Mouse (Mus musculus): ENCODE data around the gene Gm20388. TPM values are rescaled to one million over a fixed set of nuclear protein-coding genes. Genes with fewer than 3 reads are reported as not detected.
A peak's percentile ranks its signal among the peaks of the same experiment; 100 is the strongest.

Gene Gm20388
- total and polyA plus RNA-seq, 2 experiments from 2014 or later = 17.3 TPM; not detected in 1

DNA sequence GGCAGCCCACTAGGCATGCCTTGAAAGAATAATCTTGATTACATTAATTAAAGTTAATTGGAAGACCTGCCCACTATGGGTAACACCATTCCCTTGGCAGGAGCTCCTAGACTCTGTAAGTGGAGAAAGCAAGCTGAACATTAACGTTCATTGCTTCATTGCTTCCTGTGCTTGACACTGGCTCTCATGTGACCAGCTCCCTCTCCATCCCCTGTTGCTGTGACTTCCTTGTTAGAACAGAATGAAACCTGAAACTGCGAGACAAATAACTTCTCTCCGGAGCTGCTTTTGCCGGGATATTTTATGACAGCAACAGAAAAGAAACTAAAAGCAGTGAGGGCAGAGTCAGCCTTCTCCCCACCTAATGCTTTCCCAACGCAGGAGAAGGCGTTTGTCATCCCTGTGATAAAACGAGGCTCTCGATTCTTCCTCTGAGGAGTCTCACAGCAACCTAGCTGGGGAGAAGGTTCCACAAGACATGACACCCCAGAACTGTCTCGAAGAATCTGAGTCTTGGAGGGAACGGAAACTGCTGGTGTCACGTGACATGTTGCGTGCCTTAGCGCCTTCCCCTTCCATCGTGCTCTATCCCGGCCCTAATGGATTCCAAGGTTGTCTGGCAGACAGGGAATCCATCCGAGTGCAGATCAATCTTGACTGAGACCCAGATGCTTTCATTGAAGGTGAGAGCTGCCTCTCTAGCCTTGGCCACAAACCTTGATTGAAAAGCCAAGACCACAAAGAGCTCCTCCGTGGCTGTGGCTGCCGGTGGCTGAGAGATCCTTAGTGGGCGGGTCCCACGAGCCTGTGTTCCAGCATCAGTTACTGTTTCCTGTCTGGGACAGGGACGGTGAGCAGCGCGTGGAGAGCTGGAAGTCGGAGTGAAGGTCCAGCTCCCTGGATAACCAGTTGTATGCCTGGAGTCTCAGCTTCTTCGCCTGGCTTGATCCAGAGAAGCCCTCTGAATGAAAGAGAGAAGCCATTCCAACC lies 2654.0 kb downstream of the Gm20388 start:
- no peaks in the 10 kb centered on the region for H3K36me3 ChIP-seq (replicated peaks; ENCODE audit: control insufficient read depth, insufficient read depth, low read length)
- no peak overlapping the region for H3K9ac ChIP-seq (replicated peaks; ENCODE audit: low read depth, low read length)
- no peak overlapping the region for H3K4me2 ChIP-seq (ENCODE audit: low read depth, low read length)
- TF ChIP-seq EP300 (IDR thresholded peaks at IDR 0.05; ENCODE audit: low read depth) = no peak
- TF ChIP-seq CTCF (IDR thresholded peaks at IDR 0.05; ENCODE audit: low read depth) = no peak
- WGBS = 78% methylated on average over 25 of the region's 25 CpGs
- H3K4me3 ChIP-seq (ENCODE audit: low read depth, low read length) = no peak overlapping the region
- DNase-seq (ENCODE audit: low spot score) (no peak), ATAC-seq (ENCODE audit: insufficient read depth, low read depth) (no peak)
- no peaks in the 10 kb centered on the region for H3K9me3 ChIP-seq (replicated peaks; ENCODE audit: control insufficient read depth, low read length)
- H3K4me1 ChIP-seq (ENCODE audit: control insufficient read depth, insufficient read depth) = peaks cover 20% of the 10 kb centered on the region
- H3K27me3 ChIP-seq (ENCODE audit: control insufficient read depth, insufficient read depth, low read length) = no peaks in the 10 kb centered on the region
- H3K27ac ChIP-seq (ENCODE audit: low read depth) = no peak overlapping the region

DNA sequence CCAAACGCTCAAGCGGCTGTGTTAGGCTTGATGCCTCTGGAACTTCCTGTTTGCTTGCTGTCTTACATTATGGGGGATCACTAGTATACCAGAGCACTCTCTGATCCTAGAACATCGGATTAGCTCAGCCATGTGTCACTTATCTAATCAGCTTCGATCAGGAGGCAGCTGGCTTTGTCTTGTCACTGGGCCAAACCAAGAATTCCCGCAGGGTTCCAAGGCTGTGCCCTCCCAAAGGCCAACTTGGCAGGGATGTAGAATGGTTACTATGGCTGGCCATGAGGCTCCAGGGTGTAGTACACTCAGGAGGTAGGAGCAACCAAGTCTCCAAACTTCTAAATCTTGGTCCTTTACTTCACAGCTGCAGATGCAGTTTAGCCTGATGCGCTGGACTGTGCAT lies 2656.1 kb downstream of the Gm20388 start:
- ATAC-seq (ENCODE audit: insufficient read depth, low read depth) (no peak), DNase-seq (ENCODE audit: low spot score) (no peak)
- no peaks in the 10 kb centered on the region for H3K9me3 ChIP-seq (replicated peaks; ENCODE audit: control insufficient read depth, low read length)
- peak overlapping the region; percentile 67; the same call in 1 of the 2 replicates for H3K9ac ChIP-seq (replicated peaks; ENCODE audit: low read depth, low read length)
- peaks cover 18% of the 10 kb centered on the region for H3K36me3 ChIP-seq (replicated peaks; ENCODE audit: control insufficient read depth, insufficient read depth, low read length)
- H3K4me1 ChIP-seq (ENCODE audit: control insufficient read depth, insufficient read depth) = peaks cover 20% of the 10 kb centered on the region
- H3K4me3 ChIP-seq (ENCODE audit: low read depth, low read length) = peak overlapping the region; percentile 57
- H3K27me3 ChIP-seq (ENCODE audit: control insufficient read depth, insufficient read depth, low read length) = no peaks in the 10 kb centered on the region
- TF ChIP-seq EP300 (IDR thresholded peaks at IDR 0.05; ENCODE audit: low read depth) (no peak), CTCF (IDR thresholded peaks at IDR 0.05; ENCODE audit: low read depth) (no peak)
- peak overlapping the region; percentile 94 for H3K27ac ChIP-seq (ENCODE audit: low read depth)
- 26% methylated on average over 6 of the region's 6 CpGs for WGBS
- H3K4me2 ChIP-seq (ENCODE audit: low read depth, low read length) = peak overlapping the region; percentile 70

DNA sequence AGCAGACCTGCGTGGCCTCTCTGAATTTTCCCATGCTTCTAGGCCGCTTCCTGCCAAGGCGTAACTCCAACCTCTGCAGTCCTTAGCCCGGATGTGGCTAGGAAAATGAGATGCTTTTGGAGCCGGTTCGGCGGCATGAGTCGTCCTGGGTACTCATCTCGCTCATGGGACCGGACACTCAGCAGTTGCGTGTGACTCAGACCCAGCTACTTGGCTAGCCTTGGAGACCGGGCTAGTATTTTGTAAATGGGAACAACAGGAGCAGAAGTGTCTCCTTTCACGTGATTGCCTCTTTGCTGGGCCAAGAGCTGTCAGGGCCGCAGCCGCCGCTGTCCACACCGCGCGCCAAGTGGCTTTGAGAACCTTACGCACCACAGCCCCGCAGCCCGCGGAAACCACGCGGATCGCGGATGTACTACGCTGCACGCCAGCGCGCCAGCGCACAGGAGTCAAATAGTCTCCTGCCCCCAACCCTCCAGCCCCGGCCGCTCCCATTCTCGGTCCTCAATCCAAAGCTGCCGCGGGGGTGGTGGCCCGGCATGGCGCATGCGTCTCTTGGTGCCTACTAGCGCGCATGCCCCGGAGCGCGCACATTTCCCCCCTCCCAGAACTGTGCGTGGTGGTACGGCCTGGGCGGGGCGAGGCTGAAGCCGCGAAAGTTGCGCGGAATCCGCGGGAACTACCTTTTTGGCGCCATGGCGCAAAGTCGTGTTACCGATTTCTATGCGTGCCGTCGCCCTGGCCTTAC lies 2656.9 kb downstream of the Gm20388 start, which contains the start of gene Cdt1:
Gene Cdt1 (plus strand): TSS at position 655 of the 748 bp plus-strand sequence.
- Histone ChIP-seq H3K36me3 (replicated peaks; ENCODE audit: control insufficient read depth, insufficient read depth, low read length) (peaks cover 26% of the 10 kb centered on the region), H3K4me1 (ENCODE audit: control insufficient read depth, insufficient read depth) (peaks cover 20% of the 10 kb centered on the region), H3K27ac (ENCODE audit: low read depth) (peak within 1 kb of the TSS; percentile 94), H3K27me3 (ENCODE audit: control insufficient read depth, insufficient read depth, low read length) (no peaks in the 10 kb centered on the region), H3K4me2 (ENCODE audit: low read depth, low read length) (peak within 1 kb of the TSS; percentile 70), H3K9ac (replicated peaks; ENCODE audit: low read depth, low read length) (peak within 1 kb of the TSS; percentile 67), H3K9me3 (replicated peaks; ENCODE audit: control insufficient read depth, low read length) (no peaks in the 10 kb centered on the region), H3K4me3 (ENCODE audit: low read depth, low read length) (peak within 1 kb of the TSS; percentile 57)
- under 1% methylated on average over 62 of the region's 62 CpGs for WGBS
- ATAC-seq (ENCODE audit: insufficient read depth, low read depth) = peak; percentile 96
- DNase-seq (ENCODE audit: low spot score) = peak; percentile 96
- TF ChIP-seq CTCF (IDR thresholded peaks at IDR 0.05; ENCODE audit: low read depth) (no peak), EP300 (IDR thresholded peaks at IDR 0.05; ENCODE audit: low read depth) (peak; percentile 19; the same call in 1 of the 2 replicates)

DNA sequence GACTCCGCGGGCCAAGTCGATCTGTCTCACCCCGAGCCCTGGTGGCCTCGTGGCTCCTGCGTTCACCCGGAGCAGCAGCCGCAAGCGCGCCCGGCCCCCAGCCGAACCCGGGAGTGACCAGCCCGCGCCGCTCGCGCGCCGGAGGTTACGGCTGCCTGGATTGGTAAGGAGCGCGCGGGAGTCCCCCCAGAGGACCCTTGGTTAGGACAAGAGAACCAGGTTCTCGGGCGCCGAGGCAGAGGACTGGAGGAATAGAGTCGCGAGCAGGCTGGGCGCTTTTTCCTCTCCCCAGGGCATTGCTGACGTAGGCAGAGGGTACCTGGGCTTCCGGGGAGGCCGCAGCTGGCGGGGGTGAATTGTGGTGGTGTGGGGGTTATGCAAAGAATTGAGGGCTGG lies 2657.5 kb downstream of the Gm20388 start:
- Histone ChIP-seq H3K4me3 (ENCODE audit: low read depth, low read length) (peak overlapping the region; percentile 57), H3K36me3 (replicated peaks; ENCODE audit: control insufficient read depth, insufficient read depth, low read length) (peaks cover 28% of the 10 kb centered on the region), H3K27ac (ENCODE audit: low read depth) (peak overlapping the region; percentile 94), H3K9ac (replicated peaks; ENCODE audit: low read depth, low read length) (peak overlapping the region; percentile 67), H3K27me3 (ENCODE audit: control insufficient read depth, insufficient read depth, low read length) (no peaks in the 10 kb centered on the region), H3K4me1 (ENCODE audit: control insufficient read depth, insufficient read depth) (peaks cover 20% of the 10 kb centered on the region), H3K4me2 (ENCODE audit: low read depth, low read length) (peak overlapping the region; percentile 70), H3K9me3 (replicated peaks; ENCODE audit: control insufficient read depth, low read length) (no peaks in the 10 kb centered on the region)
- TF ChIP-seq CTCF (IDR thresholded peaks at IDR 0.05; ENCODE audit: low read depth) = no peak
- 0 out of 2 replicates have a peak, but pooled peaks have one; percentile 2 for TF ChIP-seq EP300 (IDR thresholded peaks at IDR 0.05; ENCODE audit: low read depth)
- DNase-seq (ENCODE audit: low spot score) (no peak), ATAC-seq (ENCODE audit: insufficient read depth, low read depth) (peak; percentile 35)
- WGBS = under 1% methylated on average over 30 of the region's 34 CpGs

DNA sequence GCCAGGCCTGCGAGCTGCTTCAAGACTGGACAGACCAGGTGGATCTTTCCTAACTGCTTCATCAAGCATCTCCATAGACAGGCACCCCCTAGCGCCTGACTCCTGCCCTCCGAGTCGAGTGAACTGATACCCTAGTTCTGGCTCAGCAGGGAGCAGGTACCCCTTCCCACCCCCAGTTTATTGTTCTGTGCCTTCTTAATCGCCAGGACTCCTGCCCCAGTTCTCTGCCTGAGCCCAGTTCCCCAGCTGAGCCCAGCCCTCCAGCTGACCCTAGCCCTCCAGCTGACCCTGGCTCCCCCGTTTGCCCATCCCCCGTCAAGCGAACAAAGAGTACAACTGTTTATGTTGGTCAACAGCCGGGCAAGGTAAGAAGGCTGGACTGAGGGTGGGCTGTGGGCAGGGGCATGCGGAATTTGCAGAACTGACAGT lies 2658.3 kb downstream of the Gm20388 start:
- H3K4me3 ChIP-seq (ENCODE audit: low read depth, low read length) = peak overlapping the region; percentile 57
- WGBS = 31% methylated on average over 10 of the region's 10 CpGs
- H3K27ac ChIP-seq (ENCODE audit: low read depth) = no peak overlapping the region
- peaks cover 28% of the 10 kb centered on the region for H3K36me3 ChIP-seq (replicated peaks; ENCODE audit: control insufficient read depth, insufficient read depth, low read length)
- TF ChIP-seq CTCF (IDR thresholded peaks at IDR 0.05; ENCODE audit: low read depth) (no peak), EP300 (IDR thresholded peaks at IDR 0.05; ENCODE audit: low read depth) (no peak)
- H3K9ac ChIP-seq (replicated peaks; ENCODE audit: low read depth, low read length) = peak overlapping the region; percentile 67; the same call in 1 of the 2 replicates
- no peak for DNase-seq (ENCODE audit: low spot score)
- H3K4me1 ChIP-seq (ENCODE audit: control insufficient read depth, insufficient read depth) = peaks cover 20% of the 10 kb centered on the region
- peak overlapping the region; percentile 70 for H3K4me2 ChIP-seq (ENCODE audit: low read depth, low read length)
- H3K27me3 ChIP-seq (ENCODE audit: control insufficient read depth, insufficient read depth, low read length) = no peaks in the 10 kb centered on the region
- no peaks in the 10 kb centered on the region for H3K9me3 ChIP-seq (replicated peaks; ENCODE audit: control insufficient read depth, low read length)
- ATAC-seq (ENCODE audit: insufficient read depth, low read depth) = no peak
